Mouse (Mus musculus) heart, embryonic 13.5 days (tissue): ENCODE measurements at regions not wholly inside any gene's neighbourhood (a gene's known extent, or its start where the extent isn't known, plus 50 kb on each side); places are given as distances from the start of the nearest gene placed in this dataset.

Experiments
- ATAC-seq: fragments of 200-750 bp; cut with Nextera tagmentation; 2 replicates; pipeline ENCODE4 v1.8.0; 2017; ENCODE audit warnings: moderate TSS enrichment; ENCODE audit not compliant: insufficient number of reproducible peaks, low FRiP score, low TSS enrichment; ENCODE audit errors: extremely low read depth
- H3K27ac ChIP-seq: fragments of 300-500 bp; sonication (generic); replicated peaks from 2 replicates; pipeline ENCODE4 v1.5.1; 2015; ENCODE audit warnings: moderate library complexity, mild to moderate bottlenecking, inconsistent platforms
- H3K27me3 ChIP-seq: fragments of 300-500 bp; sonication (generic); replicated peaks from 2 replicates; pipeline ENCODE4 v1.6.1; 2015; ENCODE audit warnings: mild to moderate bottlenecking, inconsistent platforms
- H3K36me3 ChIP-seq: fragments of 300-500 bp; sonication (generic); 2 replicates; pipeline ENCODE4 v1.6.1; 2015; ENCODE audit warnings: mild to moderate bottlenecking, inconsistent platforms
- H3K4me1 ChIP-seq: fragments of 300-500 bp; sonication (generic); 2 replicates; pipeline ENCODE4 v1.6.1; 2015; ENCODE audit warnings: inconsistent platforms
- H3K4me2 ChIP-seq: fragments of 300-500 bp; sonication (generic); 2 replicates; pipeline ENCODE4 v1.6.1; 2015; ENCODE audit warnings: inconsistent platforms, mild to moderate bottlenecking, moderate library complexity
- H3K4me3 ChIP-seq: fragments of 300-500 bp; sonication (generic); 2 replicates; pipeline ENCODE4 v1.5.1; 2015; ENCODE audit warnings: moderate library complexity, mild to moderate bottlenecking, inconsistent platforms
- H3K9ac ChIP-seq: fragments of 300-500 bp; sonication (generic); 2 replicates; pipeline ENCODE4 v1.6.1; 2015; ENCODE audit warnings: inconsistent platforms, mild to moderate bottlenecking, moderate library complexity
- H3K9me3 ChIP-seq: fragments of 300-500 bp; sonication (generic); 2 replicates; pipeline ENCODE4 v1.6.1; 2016; ENCODE audit warnings: inconsistent platforms
- WGBS: fragments of 180-500 bp; shearing (Covaris S2); methylation state at CpG from one replicate; pipeline ENCODE4 v1.1.7; 2015; ENCODE audit warnings: mixed read lengths; 5-methylcytosine and 5-hydroxymethylcytosine counted together

DNA sequence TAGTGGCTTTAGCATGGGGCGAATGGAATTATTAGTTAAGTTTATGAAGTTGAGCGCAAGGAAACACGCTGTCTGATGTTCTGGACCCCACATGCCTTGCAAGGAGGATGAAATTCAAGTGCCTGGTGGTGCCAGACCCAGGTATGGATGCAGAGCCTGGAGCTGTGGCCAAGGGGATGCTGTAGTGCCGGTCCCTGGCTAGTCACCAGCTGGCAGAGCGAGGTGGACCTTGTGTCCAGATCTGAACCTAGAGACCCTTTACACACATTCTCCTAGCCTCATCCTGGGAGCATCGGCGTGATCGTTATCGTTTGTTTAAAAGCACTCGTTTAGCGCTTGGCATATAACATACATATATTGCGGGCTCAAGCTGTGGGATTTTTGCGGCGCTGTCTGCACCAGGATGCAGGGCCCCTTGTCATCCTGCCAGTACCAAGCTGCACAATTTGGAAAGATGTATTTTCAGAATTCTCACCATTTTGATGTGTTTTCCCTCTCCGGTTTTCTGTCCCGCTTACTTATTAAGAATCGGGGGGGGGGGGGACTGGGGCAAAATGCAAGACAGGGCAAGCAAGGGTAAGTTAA lies 678.2 kb downstream of the Vrk1 start:
- Histone ChIP-seq H3K36me3 (no peaks in the 10 kb centered on the region), H3K27ac (no peak overlapping the region), H3K4me3 (no peak overlapping the region), H3K4me2 (no peak overlapping the region), H3K4me1 (no peaks in the 10 kb centered on the region), H3K27me3 (peaks cover 37% of the 10 kb centered on the region), H3K9ac (no peak overlapping the region), H3K9me3 (no peaks in the 10 kb centered on the region)
- no peak for ATAC-seq
- 82% methylated on average over 17 of the region's 17 CpGs for WGBS

DNA sequence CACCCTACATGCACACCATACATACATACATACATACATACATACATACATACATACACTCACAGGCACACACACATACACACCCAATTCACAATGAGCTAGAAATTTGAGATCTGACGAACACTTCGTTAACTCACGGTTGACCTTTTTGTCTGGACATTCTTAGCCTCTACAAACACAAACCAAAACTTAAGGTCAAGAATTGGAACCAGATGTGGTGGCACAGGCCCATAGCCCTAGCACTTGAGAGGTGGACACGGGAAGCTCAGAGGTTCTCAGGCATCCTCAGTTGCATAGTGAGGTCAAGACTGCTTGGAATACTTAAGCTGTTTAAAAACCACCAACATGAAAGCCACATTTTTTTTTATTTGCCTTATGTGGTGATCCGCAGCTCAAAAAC lies 692.9 kb downstream of the Vrk1 start:
- H3K9ac ChIP-seq = no peak overlapping the region
- WGBS = 88% methylated on average over 5 of the region's 5 CpGs
- H3K27me3 ChIP-seq = no peaks in the 10 kb centered on the region
- no peak overlapping the region for H3K4me2 ChIP-seq
- ATAC-seq = no peak
- H3K36me3 ChIP-seq = no peaks in the 10 kb centered on the region
- no peak overlapping the region for H3K4me3 ChIP-seq
- H3K4me1 ChIP-seq = no peaks in the 10 kb centered on the region
- no peak overlapping the region for H3K27ac ChIP-seq
- H3K9me3 ChIP-seq = no peaks in the 10 kb centered on the region

DNA sequence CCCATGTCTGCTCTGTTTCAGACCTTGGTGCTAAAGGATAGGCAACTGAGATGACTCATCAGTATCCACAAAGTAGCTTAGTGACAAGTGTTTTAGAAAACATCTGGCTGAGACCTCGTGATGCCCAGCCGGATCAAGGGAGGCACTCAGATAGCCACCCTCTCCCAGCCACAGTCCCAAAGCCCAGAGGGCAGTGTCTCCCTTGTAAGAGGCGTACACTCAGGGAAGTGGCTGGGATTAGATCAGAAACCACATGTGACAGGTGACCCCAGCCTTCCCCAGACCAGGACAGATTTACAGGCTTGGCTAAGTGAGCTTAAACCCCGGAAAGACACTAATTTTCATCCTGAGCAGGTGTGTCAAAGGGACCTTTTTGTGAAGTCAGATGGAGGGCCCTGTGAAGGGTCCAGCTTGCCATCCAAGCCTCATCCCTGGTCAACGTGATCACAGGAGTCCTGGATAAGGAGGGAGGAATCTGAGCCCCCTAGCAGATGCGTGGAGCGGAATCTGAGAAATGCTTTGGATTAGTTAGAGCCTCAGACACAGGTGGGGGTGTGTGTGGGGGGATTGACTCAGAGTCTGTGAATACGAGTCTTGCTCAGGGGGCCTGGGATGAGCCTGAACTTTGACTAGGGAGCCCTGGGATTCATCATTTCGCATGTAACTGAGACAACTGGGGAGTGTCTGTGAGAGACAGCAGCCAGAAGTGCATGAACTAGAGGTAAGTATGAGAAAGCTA lies 711.4 kb downstream of the Vrk1 start:
- no peak overlapping the region for H3K9ac ChIP-seq
- no peaks in the 10 kb centered on the region for H3K36me3 ChIP-seq
- no peak overlapping the region for H3K4me3 ChIP-seq
- no peaks in the 10 kb centered on the region for H3K4me1 ChIP-seq
- no peaks in the 10 kb centered on the region for H3K27me3 ChIP-seq
- no peak overlapping the region for H3K4me2 ChIP-seq
- H3K27ac ChIP-seq = no peak overlapping the region
- 49% methylated on average over 9 of the region's 9 CpGs for WGBS
- H3K9me3 ChIP-seq = no peaks in the 10 kb centered on the region
- ATAC-seq = no peak

DNA sequence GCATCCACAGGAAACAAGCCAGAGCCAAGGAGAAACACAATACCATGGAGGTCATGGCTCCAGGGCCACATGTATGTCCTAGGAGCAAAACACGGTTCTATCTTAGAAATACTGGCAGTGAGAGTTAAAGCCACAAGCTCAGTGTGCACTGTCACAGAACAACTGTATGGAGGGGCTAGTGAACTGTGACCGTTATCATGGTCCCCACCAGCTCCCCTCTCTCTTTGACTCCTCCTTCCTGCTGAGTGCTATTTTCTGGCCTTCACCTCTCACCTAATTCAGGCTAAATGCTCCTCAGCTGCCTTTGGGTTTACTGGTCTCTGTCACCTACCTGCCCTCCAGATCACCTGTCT lies 712.0 kb downstream of the Vrk1 start:
- ATAC-seq = no peak
- 59% methylated on average over 2 of the region's 2 CpGs for WGBS
- Histone ChIP-seq H3K36me3 (no peaks in the 10 kb centered on the region), H3K4me1 (no peaks in the 10 kb centered on the region), H3K9ac (no peak overlapping the region), H3K4me3 (no peak overlapping the region), H3K27ac (no peak overlapping the region), H3K4me2 (no peak overlapping the region), H3K9me3 (no peaks in the 10 kb centered on the region), H3K27me3 (no peaks in the 10 kb centered on the region)

DNA sequence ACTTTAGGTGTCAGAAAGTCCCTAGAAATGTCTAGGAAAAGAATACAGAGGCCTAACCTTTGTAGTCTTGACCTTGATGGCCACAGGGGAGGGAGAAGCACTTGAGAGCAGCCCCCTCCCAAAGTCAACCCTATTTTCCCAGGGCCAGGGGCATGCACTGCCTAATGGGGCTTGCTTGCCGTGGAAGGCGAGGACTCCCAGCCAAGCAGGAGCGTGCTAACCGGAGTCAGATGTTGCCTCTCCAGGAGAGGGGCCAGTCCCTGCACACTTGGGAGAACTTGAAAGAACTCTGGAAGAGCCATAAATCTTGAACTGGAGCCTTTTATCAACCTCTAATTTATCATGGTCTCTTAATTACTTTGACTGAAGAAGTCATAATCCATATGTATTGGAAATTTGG lies 712.7 kb downstream of the Vrk1 start:
- Histone ChIP-seq H3K4me2 (no peak overlapping the region), H3K27me3 (no peaks in the 10 kb centered on the region), H3K4me3 (no peak overlapping the region), H3K9me3 (no peaks in the 10 kb centered on the region), H3K9ac (no peak overlapping the region), H3K27ac (no peak overlapping the region), H3K4me1 (no peaks in the 10 kb centered on the region), H3K36me3 (no peaks in the 10 kb centered on the region)
- 84% methylated on average over 4 of the region's 4 CpGs for WGBS
- no peak for ATAC-seq

DNA sequence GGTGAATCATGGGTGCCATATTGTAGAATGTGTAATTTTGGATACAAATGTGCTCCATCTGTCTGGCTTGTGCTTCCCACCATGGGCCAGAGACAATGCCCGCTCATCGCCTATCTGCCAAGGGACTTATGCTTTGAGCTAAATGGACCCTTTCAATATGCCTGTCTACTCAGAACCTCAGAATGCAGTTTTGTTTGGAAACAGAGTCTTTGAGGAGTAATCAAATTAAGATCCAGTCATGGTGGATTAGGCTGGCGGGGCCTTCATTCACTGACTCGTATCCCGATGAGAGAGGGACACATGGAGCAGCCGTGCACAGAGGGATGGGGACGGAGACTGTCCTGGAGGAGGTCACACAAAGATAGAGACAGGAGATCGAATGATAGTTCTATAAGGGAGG lies 716.9 kb downstream of the Vrk1 start:
- H3K9me3 ChIP-seq = no peaks in the 10 kb centered on the region
- H3K4me2 ChIP-seq = no peak overlapping the region
- no peaks in the 10 kb centered on the region for H3K4me1 ChIP-seq
- no peak overlapping the region for H3K9ac ChIP-seq
- no peak for ATAC-seq
- WGBS = 84% methylated on average over 8 of the region's 8 CpGs
- no peaks in the 10 kb centered on the region for H3K27me3 ChIP-seq
- H3K36me3 ChIP-seq = no peaks in the 10 kb centered on the region
- H3K4me3 ChIP-seq = no peak overlapping the region
- H3K27ac ChIP-seq = no peak overlapping the region

DNA sequence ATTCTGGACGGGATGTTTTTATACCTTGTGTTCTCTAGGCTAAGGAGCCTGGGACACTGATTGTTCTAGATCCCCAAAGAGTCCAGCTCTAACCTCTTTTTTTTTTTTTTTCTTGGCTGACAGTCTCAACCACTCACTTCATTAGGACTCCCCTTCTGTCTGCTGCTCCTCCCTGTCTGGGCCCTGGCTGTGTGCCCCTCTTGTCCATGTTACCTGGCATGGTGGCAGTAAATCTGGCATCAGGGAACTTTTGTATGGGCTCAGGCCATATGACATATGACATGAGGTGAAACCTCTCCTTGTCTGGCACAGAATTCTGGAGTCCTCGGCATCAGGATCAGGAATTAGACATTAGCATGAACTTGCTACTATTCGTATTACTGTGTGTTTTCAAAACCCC lies 717.5 kb downstream of the Vrk1 start:
- Histone ChIP-seq H3K36me3 (no peaks in the 10 kb centered on the region), H3K4me1 (no peaks in the 10 kb centered on the region), H3K27ac (no peak overlapping the region), H3K4me3 (no peak overlapping the region), H3K4me2 (no peak overlapping the region), H3K9ac (no peak overlapping the region), H3K9me3 (no peaks in the 10 kb centered on the region), H3K27me3 (no peaks in the 10 kb centered on the region)
- whole genome bisulfite sequencing = 84% methylated on average over 3 of the region's 3 CpGs
- no peak for ATAC-seq

DNA sequence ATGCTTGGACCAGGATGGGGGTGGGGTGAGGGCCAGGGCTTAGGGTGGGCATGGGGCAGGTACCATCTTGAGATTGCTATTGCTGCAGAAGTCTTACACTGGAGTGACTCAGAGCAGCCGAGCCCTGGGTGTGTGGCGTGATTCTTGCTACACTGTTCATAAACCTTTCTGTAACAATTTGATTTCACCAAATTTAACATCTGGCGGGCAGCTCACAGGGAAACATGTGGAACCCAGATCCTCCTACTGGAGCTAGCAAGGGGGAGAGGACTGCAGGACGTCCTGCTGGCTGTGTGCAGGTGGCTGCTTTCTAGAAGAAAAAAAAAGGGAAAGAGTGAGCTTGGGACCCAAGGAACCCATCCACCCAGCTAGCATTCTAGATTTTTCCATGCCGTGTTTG lies 719.7 kb downstream of the Vrk1 start:
- 77% methylated on average over 5 of the region's 5 CpGs for WGBS
- H3K9me3 ChIP-seq = no peaks in the 10 kb centered on the region
- no peak for ATAC-seq
- H3K4me3 ChIP-seq = no peak overlapping the region
- no peaks in the 10 kb centered on the region for H3K27me3 ChIP-seq
- H3K4me2 ChIP-seq = no peak overlapping the region
- no peaks in the 10 kb centered on the region for H3K4me1 ChIP-seq
- no peak overlapping the region for H3K9ac ChIP-seq
- H3K36me3 ChIP-seq = no peaks in the 10 kb centered on the region
- H3K27ac ChIP-seq = no peak overlapping the region

DNA sequence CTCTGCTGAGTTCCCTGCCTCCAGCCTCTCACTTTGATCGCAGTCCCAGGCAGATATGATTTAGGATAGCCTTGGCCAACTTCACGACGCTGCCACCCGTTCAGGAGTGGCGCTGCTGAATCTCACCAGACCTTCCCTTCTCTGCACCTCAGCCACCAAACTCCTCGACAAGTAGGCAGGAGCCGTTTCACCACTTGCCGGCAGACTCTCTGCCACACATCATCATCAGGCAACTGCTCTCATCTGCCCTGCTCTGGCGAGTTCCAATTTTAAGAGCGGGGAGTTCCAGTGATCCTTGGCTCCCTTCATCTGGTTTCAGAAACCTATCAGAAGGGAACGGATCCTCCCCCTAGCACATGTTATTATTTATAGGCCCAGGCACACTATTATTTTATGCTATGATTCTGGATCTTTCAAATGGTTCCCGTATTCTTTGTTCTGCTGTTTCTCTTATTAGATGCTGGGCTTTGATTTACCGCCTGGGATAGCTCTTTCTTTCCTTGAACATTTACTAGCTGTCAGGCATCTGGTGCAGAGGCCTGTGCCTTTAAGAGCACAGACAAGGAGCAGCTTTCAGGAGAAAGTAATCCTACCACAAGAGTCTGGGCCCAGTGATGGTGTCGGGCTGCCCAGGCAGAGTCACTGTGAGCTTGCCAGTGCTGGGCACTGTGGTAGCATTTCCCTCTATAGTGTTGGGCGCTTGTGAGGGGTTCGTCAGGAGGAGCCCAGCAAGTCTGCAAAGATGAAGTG lies 722.3 kb downstream of the Vrk1 start:
- no peaks in the 10 kb centered on the region for H3K27me3 ChIP-seq
- H3K9me3 ChIP-seq = no peaks in the 10 kb centered on the region
- WGBS = 59% methylated on average over 16 of the region's 16 CpGs
- H3K27ac ChIP-seq = no peak overlapping the region
- no peak overlapping the region for H3K4me3 ChIP-seq
- no peaks in the 10 kb centered on the region for H3K36me3 ChIP-seq
- H3K9ac ChIP-seq = no peak overlapping the region
- no peaks in the 10 kb centered on the region for H3K4me1 ChIP-seq
- H3K4me2 ChIP-seq = no peak overlapping the region
- no peak for ATAC-seq

DNA sequence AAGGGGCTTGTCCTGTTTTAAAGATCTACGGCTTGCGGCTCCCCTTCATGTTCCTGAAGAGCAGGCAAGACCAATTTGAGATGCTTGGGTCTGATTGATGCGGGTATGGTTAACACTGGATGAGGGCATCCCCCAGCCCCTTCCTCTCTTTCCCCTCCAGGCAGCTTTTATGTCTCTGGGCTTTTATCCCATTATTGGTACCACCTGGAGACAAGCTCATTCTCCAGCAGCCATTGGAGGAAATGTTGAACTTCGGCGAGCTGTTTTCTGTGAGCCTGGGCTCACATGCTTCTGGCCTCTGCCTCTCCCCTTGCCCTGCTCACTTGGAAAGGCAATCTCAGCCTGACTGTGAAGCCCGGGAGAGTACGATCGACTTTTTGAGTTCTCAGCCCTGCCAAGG lies 738.7 kb downstream of the Vrk1 start:
- 74% methylated on average over 8 of the region's 8 CpGs for WGBS
- Histone ChIP-seq H3K4me3 (no peak overlapping the region), H3K4me2 (no peak overlapping the region), H3K4me1 (no peaks in the 10 kb centered on the region), H3K9me3 (no peaks in the 10 kb centered on the region), H3K9ac (no peak overlapping the region), H3K36me3 (no peaks in the 10 kb centered on the region), H3K27me3 (no peaks in the 10 kb centered on the region), H3K27ac (no peak overlapping the region)
- ATAC-seq = no peak

DNA sequence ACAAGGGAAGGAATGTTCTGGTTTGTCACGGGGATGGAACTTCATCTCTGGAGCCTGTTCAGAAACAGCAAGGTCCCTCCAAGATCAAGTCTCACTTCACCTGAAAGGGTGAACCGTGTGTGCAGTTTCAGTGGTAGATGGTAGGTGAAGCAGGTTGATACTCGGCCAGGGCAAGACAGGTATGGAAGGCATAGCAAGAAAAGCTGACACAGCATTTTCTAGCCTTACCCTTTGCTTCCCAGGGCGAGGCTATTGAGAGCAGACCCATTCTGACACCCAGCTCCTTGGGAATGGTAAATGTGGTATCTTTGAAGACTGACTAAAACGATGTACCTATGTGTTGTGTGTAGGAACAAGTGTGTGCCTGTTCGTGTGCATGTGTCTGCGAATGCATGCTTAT lies 724.9 kb upstream of the 3110018I06Rik start:
- H3K36me3 ChIP-seq = no peaks in the 10 kb centered on the region
- no peak overlapping the region for H3K4me3 ChIP-seq
- no peak overlapping the region for H3K9ac ChIP-seq
- no peak for ATAC-seq
- H3K4me2 ChIP-seq = no peak overlapping the region
- no peak overlapping the region for H3K27ac ChIP-seq
- no peaks in the 10 kb centered on the region for H3K4me1 ChIP-seq
- WGBS = 73% methylated on average over 7 of the region's 7 CpGs
- H3K27me3 ChIP-seq = no peaks in the 10 kb centered on the region
- no peaks in the 10 kb centered on the region; the same call in 1 of the 2 replicates for H3K9me3 ChIP-seq

DNA sequence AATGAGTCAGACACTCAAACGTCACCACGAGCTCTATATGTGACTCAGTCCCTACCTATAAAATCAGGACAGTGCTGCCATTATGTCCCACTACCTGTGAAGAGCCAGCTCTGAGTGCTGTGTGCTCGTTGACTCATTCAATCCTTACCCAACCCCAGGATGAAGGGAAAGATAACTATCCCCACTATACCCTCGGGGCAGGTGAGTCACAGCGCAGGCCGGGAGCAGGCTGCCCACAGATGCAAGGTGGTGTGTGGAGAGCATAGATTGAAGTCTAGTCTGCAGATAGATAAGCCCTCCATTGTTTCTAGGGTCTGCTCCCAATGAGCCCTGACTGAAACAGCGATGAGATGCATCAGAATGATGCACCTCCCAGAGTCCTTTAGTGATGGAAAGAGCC lies 723.9 kb upstream of the 3110018I06Rik start:
- no peaks in the 10 kb centered on the region for H3K27me3 ChIP-seq
- no peaks in the 10 kb centered on the region for H3K4me1 ChIP-seq
- WGBS = 71% methylated on average over 7 of the region's 7 CpGs
- H3K36me3 ChIP-seq = no peaks in the 10 kb centered on the region
- H3K9ac ChIP-seq = no peak overlapping the region
- H3K9me3 ChIP-seq = no peaks in the 10 kb centered on the region
- H3K4me3 ChIP-seq = no peak overlapping the region
- no peak overlapping the region for H3K4me2 ChIP-seq
- no peak for ATAC-seq
- no peak overlapping the region for H3K27ac ChIP-seq
